Mouse (Mus musculus): ENCODE measurements around the gene Stxbp5. TPM values are rescaled to one million over a fixed set of nuclear protein-coding genes. Genes with fewer than 3 reads are reported as not detected.

The Stxbp5 gene
- polyA plus RNA-seq, 2 experiments, result 7.2 to 22.4 TPM

DNA sequence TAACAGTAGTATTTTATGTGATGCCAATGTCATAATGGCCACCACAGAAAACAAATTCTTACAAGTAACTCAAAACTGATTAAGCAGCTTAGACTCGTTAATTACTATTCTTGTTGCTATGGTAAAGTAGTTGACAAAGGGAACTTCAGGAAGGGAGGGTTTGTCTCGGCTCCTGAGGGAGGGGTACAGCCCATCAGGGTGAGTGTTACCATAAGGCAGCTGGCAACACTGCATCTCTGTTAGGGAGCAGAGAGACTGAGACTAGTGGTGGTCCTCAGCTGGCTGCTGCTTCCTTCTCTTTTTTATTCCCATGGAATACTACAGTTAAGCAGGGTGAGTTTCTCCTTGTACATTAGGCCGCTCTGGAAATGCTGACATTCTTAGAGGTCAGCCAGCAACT, 95.5 kb downstream of the Stxbp5 start:
- no peak for TF ChIP-seq POLR2A (IDR thresholded peaks at IDR 0.05; ENCODE audit: borderline replicate concordance, extremely low read depth, insufficient read depth, insufficient read length)
- ATAC-seq (ENCODE audit: low FRiP score, low read depth) (no peak), DNase-seq (ENCODE audit: low spot score) (no peak)
- 60% methylated on average over 3 of the region's 3 CpGs for WGBS
- H3K27ac ChIP-seq (replicated peaks; ENCODE audit: low read depth, low read length), result no peak overlapping the region
- H3K9ac ChIP-seq (ENCODE audit: low read depth, low read length, severe bottlenecking), result no peak overlapping the region
- H3K4me1 ChIP-seq (ENCODE audit: control insufficient read depth, insufficient read depth, low read length), result no peaks in the 10 kb centered on the region
- H3K9me3 ChIP-seq (ENCODE audit: control insufficient read depth, low read length), result no peaks in the 10 kb centered on the region
- H3K4me2 ChIP-seq (replicated peaks; ENCODE audit: low read depth, low read length, severe bottlenecking), result no peak overlapping the region
- H3K4me3 ChIP-seq (replicated peaks; ENCODE audit: low read length), result no peak overlapping the region
- no peaks in the 10 kb centered on the region for H3K27me3 ChIP-seq (ENCODE audit: control insufficient read depth, insufficient read depth, low read length)
- H3K36me3 ChIP-seq (ENCODE audit: control insufficient read depth, insufficient read depth, low read length), result peaks cover 3% of the 10 kb centered on the region; the same call in 1 of the 2 replicates

DNA sequence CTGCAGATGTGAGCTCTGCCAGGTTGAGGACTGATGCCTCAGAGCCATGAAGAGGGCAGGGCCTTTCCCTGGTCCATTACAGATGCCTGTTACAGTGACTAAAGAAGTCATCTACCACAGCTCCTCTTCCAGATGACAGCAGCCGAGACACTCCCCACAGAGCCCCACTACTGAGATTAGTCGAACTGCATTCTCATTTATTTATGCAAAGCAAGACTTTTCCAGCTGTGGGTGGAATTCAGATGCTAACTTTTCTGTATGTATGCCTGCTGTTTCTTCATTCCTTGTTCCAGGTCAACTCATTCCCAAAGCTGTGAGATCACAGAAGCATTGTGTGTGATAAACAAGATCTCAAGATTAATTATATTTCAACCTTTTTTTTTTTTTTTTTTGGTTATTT, 97.8 kb downstream of the Stxbp5 start:
- no peak overlapping the region for H3K9ac ChIP-seq (ENCODE audit: low read depth, low read length, severe bottlenecking)
- no peak overlapping the region for H3K4me2 ChIP-seq (replicated peaks; ENCODE audit: low read depth, low read length, severe bottlenecking)
- H3K4me3 ChIP-seq (replicated peaks; ENCODE audit: low read length), result no peak overlapping the region
- no peak for DNase-seq (ENCODE audit: low spot score)
- H3K36me3 ChIP-seq (ENCODE audit: control insufficient read depth, insufficient read depth, low read length), result peaks cover 8% of the 10 kb centered on the region; the same call in 1 of the 2 replicates
- no peak for ATAC-seq (ENCODE audit: low FRiP score, low read depth)
- WGBS, result 75% methylated on average over 2 of the region's 2 CpGs
- H3K27ac ChIP-seq (replicated peaks; ENCODE audit: low read depth, low read length), result no peak overlapping the region
- no peaks in the 10 kb centered on the region for H3K4me1 ChIP-seq (ENCODE audit: control insufficient read depth, insufficient read depth, low read length)
- no peaks in the 10 kb centered on the region for H3K9me3 ChIP-seq (ENCODE audit: control insufficient read depth, low read length)
- TF ChIP-seq POLR2A (IDR thresholded peaks at IDR 0.05; ENCODE audit: borderline replicate concordance, extremely low read depth, insufficient read depth, insufficient read length), result no peak
- H3K27me3 ChIP-seq (ENCODE audit: control insufficient read depth, insufficient read depth, low read length), result no peaks in the 10 kb centered on the region

DNA sequence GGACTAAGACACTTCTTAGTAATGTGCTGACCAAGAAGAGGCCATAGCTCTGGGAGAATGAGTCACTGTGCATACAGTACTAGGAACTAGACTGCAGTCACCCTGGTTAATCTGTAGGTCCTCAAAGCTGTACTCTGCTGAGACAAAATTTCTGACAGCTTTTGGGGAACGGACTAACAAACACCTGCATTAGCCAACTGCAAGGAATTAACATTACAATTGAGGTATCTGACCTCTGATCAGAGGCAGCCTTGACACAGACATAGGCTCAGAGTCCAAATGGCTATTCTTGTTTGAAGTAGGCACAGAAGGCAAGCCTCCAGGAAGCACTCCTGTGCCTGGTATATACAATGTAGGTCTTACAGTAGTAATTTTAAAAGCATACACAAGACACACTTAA, 99.3 kb downstream of the Stxbp5 start:
- DNase-seq (ENCODE audit: low spot score) (no peak), ATAC-seq (ENCODE audit: low FRiP score, low read depth) (no peak)
- no peak overlapping the region for H3K9ac ChIP-seq (ENCODE audit: low read depth, low read length, severe bottlenecking)
- 74% methylated on average over 1 of the region's 1 CpGs for WGBS
- H3K4me2 ChIP-seq (replicated peaks; ENCODE audit: low read depth, low read length, severe bottlenecking), result no peak overlapping the region
- H3K4me1 ChIP-seq (ENCODE audit: control insufficient read depth, insufficient read depth, low read length), result no peaks in the 10 kb centered on the region
- H3K36me3 ChIP-seq (ENCODE audit: control insufficient read depth, insufficient read depth, low read length), result peaks cover 18% of the 10 kb centered on the region
- H3K9me3 ChIP-seq (ENCODE audit: control insufficient read depth, low read length), result no peaks in the 10 kb centered on the region
- H3K27ac ChIP-seq (replicated peaks; ENCODE audit: low read depth, low read length), result no peak overlapping the region
- no peak overlapping the region for H3K4me3 ChIP-seq (replicated peaks; ENCODE audit: low read length)
- no peak for TF ChIP-seq POLR2A (IDR thresholded peaks at IDR 0.05; ENCODE audit: borderline replicate concordance, extremely low read depth, insufficient read depth, insufficient read length)
- H3K27me3 ChIP-seq (ENCODE audit: control insufficient read depth, insufficient read depth, low read length), result no peaks in the 10 kb centered on the region

DNA sequence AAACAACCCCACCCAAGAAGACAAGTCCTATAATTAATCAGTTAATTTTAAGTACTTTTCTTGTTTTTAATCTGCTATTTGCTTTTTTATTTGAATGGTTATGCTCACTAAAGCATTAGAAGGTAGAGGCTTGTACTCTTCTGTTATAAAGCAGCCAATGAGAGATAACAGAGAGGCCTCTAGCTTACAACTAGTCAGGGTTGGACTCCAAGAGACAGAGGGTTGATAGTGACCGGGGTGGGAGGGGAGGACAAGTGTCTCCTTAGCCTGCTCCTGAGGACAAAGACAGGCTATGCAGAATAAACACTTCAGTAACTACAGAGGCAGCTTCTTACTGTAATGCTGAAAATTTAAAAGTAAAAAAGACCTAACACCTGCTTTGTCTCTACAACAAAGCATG, 101.8 kb downstream of the Stxbp5 start:
- no peak for ATAC-seq (ENCODE audit: low FRiP score, low read depth)
- no peak for TF ChIP-seq POLR2A (IDR thresholded peaks at IDR 0.05; ENCODE audit: borderline replicate concordance, extremely low read depth, insufficient read depth, insufficient read length)
- DNase-seq (ENCODE audit: low spot score), result no peak
- WGBS, result 86% methylated on average over 1 of the region's 1 CpGs
- Histone ChIP-seq H3K9ac (ENCODE audit: low read depth, low read length, severe bottlenecking) (no peak overlapping the region), H3K36me3 (ENCODE audit: control insufficient read depth, insufficient read depth, low read length) (peaks cover 20% of the 10 kb centered on the region), H3K27me3 (ENCODE audit: control insufficient read depth, insufficient read depth, low read length) (no peaks in the 10 kb centered on the region), H3K4me1 (ENCODE audit: control insufficient read depth, insufficient read depth, low read length) (no peaks in the 10 kb centered on the region), H3K4me2 (replicated peaks; ENCODE audit: low read depth, low read length, severe bottlenecking) (no peak overlapping the region), H3K4me3 (replicated peaks; ENCODE audit: low read length) (no peak overlapping the region), H3K27ac (replicated peaks; ENCODE audit: low read depth, low read length) (no peak overlapping the region), H3K9me3 (ENCODE audit: control insufficient read depth, low read length) (no peaks in the 10 kb centered on the region)

DNA sequence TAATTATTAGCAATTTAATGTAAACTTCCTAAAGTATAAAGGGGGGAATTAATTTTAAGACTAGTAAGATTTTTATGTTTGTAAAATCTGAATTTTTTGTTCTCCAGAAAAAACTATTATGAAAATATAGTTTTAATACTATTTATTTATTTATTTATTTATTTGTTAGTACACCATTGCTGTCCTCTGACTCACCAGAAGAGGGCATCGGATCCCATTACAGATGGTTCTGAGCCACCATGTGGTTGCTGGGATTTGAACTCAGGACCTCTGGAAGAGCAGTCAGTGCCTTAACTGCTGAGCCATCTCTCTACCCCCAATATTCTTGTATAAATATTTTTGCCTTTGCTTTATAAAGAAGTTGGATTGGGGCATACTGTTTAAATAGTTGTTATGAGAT, 104.5 kb downstream of the Stxbp5 start:
- ATAC-seq (ENCODE audit: low FRiP score, low read depth) (no peak), DNase-seq (ENCODE audit: low spot score) (no peak)
- Histone ChIP-seq H3K4me3 (replicated peaks; ENCODE audit: low read length) (no peak overlapping the region), H3K4me2 (replicated peaks; ENCODE audit: low read depth, low read length, severe bottlenecking) (no peak overlapping the region), H3K4me1 (ENCODE audit: control insufficient read depth, insufficient read depth, low read length) (no peaks in the 10 kb centered on the region), H3K27ac (replicated peaks; ENCODE audit: low read depth, low read length) (no peak overlapping the region), H3K27me3 (ENCODE audit: control insufficient read depth, insufficient read depth, low read length) (no peaks in the 10 kb centered on the region), H3K36me3 (ENCODE audit: control insufficient read depth, insufficient read depth, low read length) (peaks cover 27% of the 10 kb centered on the region), H3K9ac (ENCODE audit: low read depth, low read length, severe bottlenecking) (no peak overlapping the region), H3K9me3 (ENCODE audit: control insufficient read depth, low read length) (no peaks in the 10 kb centered on the region)
- WGBS, result 89% methylated on average over 1 of the region's 1 CpGs
- no peak for TF ChIP-seq POLR2A (IDR thresholded peaks at IDR 0.05; ENCODE audit: borderline replicate concordance, extremely low read depth, insufficient read depth, insufficient read length)

DNA sequence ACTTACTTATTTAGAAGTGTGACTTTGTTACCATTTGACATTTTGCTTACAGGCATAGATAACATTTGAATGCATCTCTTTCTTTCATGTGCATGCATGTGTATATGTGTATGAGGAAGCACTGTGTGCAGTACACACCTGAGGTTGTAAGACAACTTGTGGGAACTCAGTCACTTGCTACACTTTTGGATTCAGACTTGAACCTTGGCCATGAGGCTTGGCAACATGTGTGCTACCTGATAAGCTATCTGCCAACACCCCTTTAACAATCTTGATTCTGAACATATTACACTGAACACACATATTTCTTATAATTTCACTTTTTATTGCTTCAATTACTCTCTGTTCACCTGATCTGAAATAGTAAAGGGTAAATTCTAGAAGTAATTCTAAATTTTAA, 106.5 kb downstream of the Stxbp5 start:
- Histone ChIP-seq H3K9ac (ENCODE audit: low read depth, low read length, severe bottlenecking) (no peak overlapping the region), H3K9me3 (ENCODE audit: control insufficient read depth, low read length) (no peaks in the 10 kb centered on the region), H3K27ac (replicated peaks; ENCODE audit: low read depth, low read length) (no peak overlapping the region), H3K27me3 (ENCODE audit: control insufficient read depth, insufficient read depth, low read length) (no peaks in the 10 kb centered on the region), H3K36me3 (ENCODE audit: control insufficient read depth, insufficient read depth, low read length) (peaks cover 33% of the 10 kb centered on the region), H3K4me1 (ENCODE audit: control insufficient read depth, insufficient read depth, low read length) (no peaks in the 10 kb centered on the region), H3K4me3 (replicated peaks; ENCODE audit: low read length) (no peak overlapping the region), H3K4me2 (replicated peaks; ENCODE audit: low read depth, low read length, severe bottlenecking) (no peak overlapping the region)
- no peak for DNase-seq (ENCODE audit: low spot score)
- ATAC-seq (ENCODE audit: low FRiP score, low read depth), result no peak
- TF ChIP-seq POLR2A (IDR thresholded peaks at IDR 0.05; ENCODE audit: borderline replicate concordance, extremely low read depth, insufficient read depth, insufficient read length), result no peak
